ENCODE assay signal across 8 mouse cellular contexts in genomic region chr7:109576321-109577314, GRCm38 (mm10). TPM values are rescaled to one million over a fixed set of nuclear protein-coding genes. Genes with fewer than 3 reads are reported as not detected.
DNase-seq lines count a peak whose midpoint lies in the region; ATAC-seq and TF ChIP-seq lines count a peak whose summit lies in the region.

No protein-coding gene starts in this region.

- H3K36me3 ChIP-seq in kidney, postnatal 0 days (ENCODE audit: insufficient read depth, low read length): no peaks in the 10 kb centered on the region
- no peaks in the 10 kb centered on the region for H3K36me3 ChIP-seq in hindbrain, postnatal 0 days (ENCODE audit: insufficient read depth, low read length)
- H3K36me3 ChIP-seq in stomach, embryonic 16.5 days (ENCODE audit: control insufficient read depth, insufficient read depth, low read length): no peaks in the 10 kb centered on the region

- H3K9me3 ChIP-seq in kidney, postnatal 0 days (replicated peaks; ENCODE audit: low read length): no peaks in the 10 kb centered on the region
- no peaks in the 10 kb centered on the region for H3K9me3 ChIP-seq in hindbrain, postnatal 0 days (ENCODE audit: low read length)
- no peaks in the 10 kb centered on the region for H3K9me3 ChIP-seq in stomach, embryonic 16.5 days (replicated peaks; ENCODE audit: control insufficient read depth, low read length)

- H3K4me1 ChIP-seq in kidney, postnatal 0 days (replicated peaks; ENCODE audit: insufficient read depth, low read length): peaks cover 6% of the 10 kb centered on the region
- peaks cover 17% of the 10 kb centered on the region for H3K4me1 ChIP-seq in hindbrain, postnatal 0 days (ENCODE audit: insufficient read depth, low read length)
- peaks cover 42% of the 10 kb centered on the region for H3K4me1 ChIP-seq in stomach, embryonic 16.5 days (ENCODE audit: control insufficient read depth, insufficient read depth, low read length)

- peak; percentile 70 for DNase-seq in kidney, postnatal 0 days (ENCODE audit: low spot score)
- DNase-seq in kidney, adult 18-20 months: no peak
- DNase-seq in NIH3T3 (ENCODE audit: low read depth): peak; percentile 74
- peak; percentile 30 for DNase-seq in embryo, embryonic 11 days
- DNase-seq in hindbrain, postnatal 0 days (ENCODE audit: low spot score): peak; percentile 60
- DNase-seq in cerebellum, postnatal 25 days: no peak
- no peak for DNase-seq in T-cell, adult 2 months (ENCODE audit: low spot score)

- no peak for TF ChIP-seq CTCF in kidney, postnatal 0 days (IDR thresholded peaks at IDR 0.05; ENCODE audit: low read depth)
- TF ChIP-seq CTCF in hindbrain, postnatal 0 days (IDR thresholded peaks at IDR 0.05; ENCODE audit: low read depth): no peak

- H3K4me2 ChIP-seq in kidney, postnatal 0 days (ENCODE audit: low read length): no peak overlapping the region
- no peak overlapping the region for H3K4me2 ChIP-seq in hindbrain, postnatal 0 days (ENCODE audit: low read depth, low read length)
- no peak overlapping the region for H3K4me2 ChIP-seq in stomach, embryonic 16.5 days (ENCODE audit: low read depth, low read length)

- peak overlapping the region; percentile 61; the same call in 1 of the 2 replicates for H3K27ac ChIP-seq in kidney, postnatal 0 days
- peak overlapping the region; percentile 58; the same call in 1 of the 2 replicates for H3K27ac ChIP-seq in hindbrain, postnatal 0 days
- peak overlapping the region; percentile 84 for H3K27ac ChIP-seq in stomach, embryonic 16.5 days (ENCODE audit: low read length)

- no peaks in the 10 kb centered on the region for H3K27me3 ChIP-seq in kidney, postnatal 0 days (ENCODE audit: insufficient read depth, low read length)
- H3K27me3 ChIP-seq in hindbrain, postnatal 0 days (ENCODE audit: insufficient read depth, low read length): no peaks in the 10 kb centered on the region
- H3K27me3 ChIP-seq in stomach, embryonic 16.5 days (ENCODE audit: control insufficient read depth, insufficient read depth, low read length): no peaks in the 10 kb centered on the region

- no peak overlapping the region for H3K9ac ChIP-seq in kidney, postnatal 0 days (ENCODE audit: low read depth, low read length)
- no peak overlapping the region for H3K9ac ChIP-seq in hindbrain, postnatal 0 days (replicated peaks; ENCODE audit: low read length)
- peak overlapping the region; percentile 12; the same call in 1 of the 2 replicates for H3K9ac ChIP-seq in stomach, embryonic 16.5 days (ENCODE audit: low read length)

- 48% methylated on average over 11 of the region's 11 CpGs for WGBS in kidney, postnatal 0 days
- 43% methylated on average over 11 of the region's 11 CpGs for WGBS in hindbrain, postnatal 0 days
- WGBS in stomach, embryonic 16.5 days: 37% methylated on average over 11 of the region's 11 CpGs

- H3K4me3 ChIP-seq in kidney, postnatal 0 days (replicated peaks; ENCODE audit: low read depth, low read length): no peak overlapping the region
- H3K4me3 ChIP-seq in hindbrain, postnatal 0 days (ENCODE audit: low read length): no peak overlapping the region
- no peak overlapping the region for H3K4me3 ChIP-seq in stomach, embryonic 16.5 days (replicated peaks; ENCODE audit: low read length)

- no peak for ATAC-seq in kidney, postnatal 0 days (replicated peaks; ENCODE audit: low FRiP score, low read depth)
- peak; percentile 77 for ATAC-seq in hindbrain, postnatal 0 days
- ATAC-seq in stomach, embryonic 16.5 days (ENCODE audit: insufficient read depth, low FRiP score): peak; percentile 60; the same call in 1 of the 2 replicates

RNA-seq across cellular contexts. Expression of gene Rpl27a, which starts 57.7 kb away (rescaled TPM):
- 156 and 166 TPM in 2 replicates for polyA plus RNA-seq in kidney, postnatal 0 days (2015; fragmentation: Nextera tagmentation; extraction: Ambion mirVana)
- total RNA-seq in hindbrain, postnatal 0 days (2014; rRNA removed): 337 and 346 TPM in 2 replicates
- 100 and 104 TPM in 2 replicates for polyA plus RNA-seq in hindbrain, postnatal 0 days (2015; fragmentation: Nextera tagmentation; extraction: Ambion mirVana)
- polyA plus RNA-seq in stomach, embryonic 16.5 days (2015; fragmentation: Nextera tagmentation; extraction: Ambion mirVana): 109 and 128 TPM in 2 replicates

Comparison
In these comparisons a context has a peak if more than half of its experiments do, and no peak if none do; other contexts are left out.
1. DNase-seq: peak in kidney, postnatal 0 days (single experiment), NIH3T3 (single experiment), embryo, embryonic 11 days (single experiment) and hindbrain, postnatal 0 days (single experiment); none in kidney, adult 18-20 months (single experiment), cerebellum, postnatal 25 days (0 of 2) and T-cell, adult 2 months (single experiment).
2. Peak in every context shown above with its lines, with median percentiles within 50 percentile points of each other: H3K27ac ChIP-seq.